16 mouse cellular contexts compared by ENCODE assay signal in the genomic region with DNA sequence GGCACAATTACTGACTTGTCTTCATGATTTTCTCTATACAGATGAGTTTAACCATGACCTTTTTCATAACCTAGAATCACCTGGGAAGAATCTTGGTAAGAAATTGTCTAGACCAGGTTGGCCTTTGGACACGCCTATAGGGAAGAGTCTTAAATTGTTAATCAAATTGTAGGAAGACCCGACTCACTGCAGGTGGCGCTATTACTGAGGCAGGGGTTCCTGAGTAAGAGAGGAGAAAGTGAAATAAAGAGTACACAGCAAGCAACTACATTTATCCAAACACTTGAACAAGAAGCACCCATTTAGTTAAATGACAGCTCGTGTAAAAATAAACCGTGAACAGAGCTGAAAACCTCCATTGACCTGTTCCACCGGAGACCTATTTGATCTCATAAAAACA.
"Had no signal": no experiment of that assay in that cellular context is flagged by ENCODE, and none has a peak within 500 bp of the region (broad histone marks: within the 10 kb centered on the region; RNA-seq: fewer than 3 reads in every experiment).

No protein-coding gene starts in this region.

- ATAC-seq: lung, postnatal 0 days; midbrain, embryonic 13.5 days; midbrain, embryonic 15.5 days had no signal

- H3K4me2 ChIP-seq: lung, embryonic 15.5 days; midbrain, embryonic 11.5 days; midbrain, embryonic 13.5 days; midbrain, embryonic 15.5 days; neural tube, embryonic 12.5 days; stomach, embryonic 15.5 days had no signal

- H3K36me3 ChIP-seq: lung, embryonic 15.5 days; midbrain, embryonic 13.5 days; midbrain, embryonic 15.5 days; neural tube, embryonic 12.5 days; stomach, embryonic 15.5 days had no signal

- H3K27ac ChIP-seq: lung, embryonic 15.5 days; macrophage; midbrain, embryonic 13.5 days; midbrain, embryonic 15.5 days; neural tube, embryonic 12.5 days; stomach, embryonic 15.5 days had no signal

- DNase-seq: lung, adult 2 months; lung, postnatal 14 days; lung, postnatal 36 days; right cerebral cortex, postnatal 14 days; thymus, adult 18-20 months; thymus, postnatal 14 days; thymus, postnatal 36 days had no signal

- H3K9ac ChIP-seq: lung, embryonic 15.5 days; midbrain, embryonic 13.5 days; midbrain, embryonic 15.5 days; neural tube, embryonic 12.5 days; stomach, embryonic 15.5 days had no signal

- H3K4me1 ChIP-seq: lung, embryonic 15.5 days; megakaryocyte, embryonic 14.5 days; midbrain, embryonic 13.5 days; midbrain, embryonic 15.5 days; neural tube, embryonic 12.5 days; stomach, embryonic 15.5 days had no signal

- H3K27me3 ChIP-seq: lung, embryonic 15.5 days; megakaryocyte, embryonic 14.5 days; midbrain, embryonic 13.5 days; midbrain, embryonic 15.5 days; neural tube, embryonic 12.5 days; stomach, embryonic 15.5 days had no signal

- H3K4me3 ChIP-seq: lung, embryonic 15.5 days; megakaryocyte, embryonic 14.5 days; midbrain, embryonic 13.5 days; midbrain, embryonic 15.5 days; neural tube, embryonic 12.5 days; stomach, embryonic 15.5 days had no signal

- H3K9me3 ChIP-seq: lung, embryonic 15.5 days; midbrain, embryonic 13.5 days; midbrain, embryonic 15.5 days; neural tube, embryonic 12.5 days; stomach, embryonic 15.5 days had no signal
